Mouse (Mus musculus) left cerebral cortex, adult 11 months (tissue): Measurements from ENCODE around the gene Antxr1.
"Not testable (repeated sequence)": the region's sequence is repeated elsewhere in the genome, so short reads cannot be mapped to it uniquely, and the experiment has no call there.

Experiments used
- DNase-seq: peaks from one replicate; pipeline ENCODE4 v3.0.0; 2022; ENCODE audit warnings: low spot score

Antxr1 gene

DNA sequence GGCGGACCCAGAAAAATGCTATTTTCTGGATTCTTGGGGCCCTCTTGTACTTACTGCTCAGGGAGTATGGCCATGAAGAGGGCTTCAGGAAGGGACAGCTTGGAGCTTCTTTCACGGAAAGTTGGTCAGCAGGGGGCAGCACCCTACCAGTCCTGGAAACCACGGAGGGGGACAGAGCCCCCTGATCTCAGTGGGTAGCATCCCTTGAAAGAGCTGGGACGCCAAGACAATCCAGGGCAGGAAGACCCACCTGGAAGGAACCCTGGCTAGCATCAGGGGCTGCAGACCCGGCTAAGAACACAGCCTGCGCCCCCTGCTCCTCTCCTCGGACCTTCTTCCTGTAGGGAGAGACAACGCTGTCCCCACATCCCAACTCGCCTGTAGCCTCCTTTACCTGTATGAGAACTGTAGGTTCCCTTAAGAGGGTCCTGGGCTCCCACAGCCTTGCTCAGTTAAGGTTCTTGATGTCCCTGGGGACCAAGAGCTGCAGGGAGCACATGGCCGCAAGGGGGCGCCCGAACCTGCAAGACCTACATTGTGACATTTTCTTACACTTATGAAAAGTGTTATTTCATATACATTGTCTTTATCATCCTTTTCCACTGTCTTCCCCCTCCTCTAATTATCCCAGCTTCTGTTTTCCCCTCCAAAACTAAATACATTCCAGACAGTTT is 234.2 kb downstream of the Antxr1 start:
- peak; percentile 86 for DNase-seq

DNA sequence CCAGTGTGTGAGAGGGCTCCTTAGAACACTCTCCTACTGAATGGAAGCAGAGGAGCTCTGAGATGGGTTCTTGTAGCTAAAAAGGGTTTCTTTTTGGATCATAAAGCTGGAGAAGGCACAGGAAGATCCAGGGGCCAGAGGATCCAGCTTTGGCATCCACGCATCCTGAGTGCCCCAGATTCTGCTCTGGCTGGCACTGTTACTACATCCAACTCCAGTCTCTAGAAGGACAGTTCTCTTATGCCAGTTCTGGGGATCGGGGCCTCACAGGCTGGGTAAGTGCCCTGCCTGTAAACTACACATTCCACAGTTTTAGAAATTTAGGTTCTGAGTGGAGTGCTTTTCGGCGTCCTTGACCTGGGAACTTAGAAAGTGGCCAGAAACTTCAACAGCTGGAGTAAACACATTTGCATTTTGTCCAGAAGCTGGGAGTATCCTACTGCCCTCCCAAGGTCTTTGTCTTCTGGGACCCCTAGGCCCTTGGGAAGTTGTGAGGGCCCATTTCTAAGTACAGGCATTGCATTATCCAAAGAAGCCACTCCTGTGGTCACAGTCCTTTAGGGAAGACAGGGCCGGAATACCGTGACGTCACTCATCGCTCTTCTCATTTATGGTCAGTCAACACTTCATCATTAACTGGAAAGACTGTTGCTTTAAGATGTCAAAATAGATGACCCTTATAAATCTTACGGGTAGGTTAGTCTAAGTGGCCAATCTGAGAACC is 235.2 kb downstream of the Antxr1 start:
- no peak for DNase-seq

DNA sequence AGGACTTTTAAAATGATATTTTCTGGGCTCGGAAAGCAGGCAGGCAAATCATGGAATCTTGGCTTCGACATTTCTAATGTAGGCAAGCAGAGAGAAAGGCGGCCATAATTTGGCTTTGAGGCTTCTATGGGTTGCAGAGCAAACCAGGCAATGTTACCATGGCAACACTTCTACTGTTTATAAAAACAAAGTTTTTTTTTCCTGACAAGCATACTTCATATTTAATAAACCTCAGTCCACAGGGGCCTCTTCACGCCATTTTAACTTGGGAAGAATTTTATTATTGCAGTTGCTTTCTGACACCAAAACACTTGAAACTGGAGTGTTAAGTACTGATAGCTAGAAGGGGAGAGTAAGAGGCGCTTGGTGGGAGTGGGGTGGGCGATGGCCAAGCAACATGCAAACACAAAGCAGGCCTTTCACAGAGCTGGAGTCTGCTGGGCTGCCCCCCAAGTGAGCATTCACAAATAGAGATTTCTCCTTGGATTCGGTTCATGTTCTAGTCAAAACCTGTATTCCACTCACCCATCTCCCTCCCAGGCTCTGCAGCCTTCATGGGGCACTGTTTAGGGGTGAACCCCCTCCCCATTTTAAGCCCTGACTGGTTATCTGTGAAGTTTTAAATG is 235.8 kb downstream of the Antxr1 start:
- no peak for DNase-seq

DNA sequence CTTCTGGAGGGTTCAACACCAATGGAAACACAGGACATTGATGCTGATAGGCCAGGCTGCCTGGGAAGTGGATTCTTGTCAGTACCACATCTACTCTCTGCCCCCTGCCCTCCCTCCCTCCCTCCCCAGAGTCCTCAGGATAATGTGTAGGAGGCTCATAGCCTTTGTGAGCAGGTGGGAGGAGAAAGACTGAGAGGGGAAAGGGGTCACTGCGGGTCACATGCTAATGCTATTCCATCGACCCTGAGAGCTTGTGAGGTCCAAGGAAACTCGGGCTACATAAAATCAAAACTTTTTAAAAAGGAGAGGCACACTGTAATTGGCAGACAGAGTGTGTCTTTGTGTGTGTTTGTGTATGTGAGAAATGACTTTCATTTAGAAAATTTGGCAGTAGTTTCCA is 236.4 kb downstream of the Antxr1 start:
- no peak for DNase-seq

DNA sequence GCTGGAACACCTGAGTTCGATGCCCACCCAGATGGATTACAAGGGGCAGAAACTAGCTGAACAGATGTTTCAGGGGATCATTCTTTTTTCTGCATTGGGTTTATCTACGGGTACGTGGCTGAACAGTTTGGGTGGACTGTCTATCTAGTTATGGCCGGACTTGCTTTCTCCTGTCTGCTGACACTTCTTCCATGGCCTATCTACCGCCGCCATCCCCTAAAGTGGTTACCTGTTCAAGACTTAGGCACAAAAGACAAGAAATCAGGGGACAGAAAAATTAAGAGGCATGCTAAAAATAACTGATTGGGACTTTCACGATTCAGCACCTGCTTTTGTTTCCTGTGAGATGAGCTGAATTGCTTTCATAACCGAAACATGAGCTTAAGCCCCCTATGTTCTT is 242.0 kb downstream of the Antxr1 start:
- not testable (repeated sequence) for DNase-seq

DNA sequence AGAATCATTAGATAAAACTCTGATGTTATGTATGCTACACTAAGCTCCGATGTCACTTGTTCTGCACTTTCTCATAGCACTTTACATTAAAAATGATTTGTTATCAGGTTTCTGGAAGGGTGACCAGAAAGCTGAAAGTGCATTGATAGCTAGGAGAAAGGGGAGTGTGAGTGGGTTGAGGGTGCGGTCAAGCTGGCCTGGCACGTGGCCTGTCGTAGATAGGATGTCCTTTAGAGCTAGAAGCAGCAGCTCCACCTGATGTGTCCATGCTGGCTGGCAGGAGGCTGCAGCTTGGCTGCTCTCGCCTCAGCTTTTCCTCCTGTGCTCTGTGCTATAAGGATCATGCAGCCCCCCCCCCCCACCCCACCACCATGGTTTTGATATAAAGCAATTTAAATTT is 243.1 kb downstream of the Antxr1 start:
- DNase-seq: no peak

DNA sequence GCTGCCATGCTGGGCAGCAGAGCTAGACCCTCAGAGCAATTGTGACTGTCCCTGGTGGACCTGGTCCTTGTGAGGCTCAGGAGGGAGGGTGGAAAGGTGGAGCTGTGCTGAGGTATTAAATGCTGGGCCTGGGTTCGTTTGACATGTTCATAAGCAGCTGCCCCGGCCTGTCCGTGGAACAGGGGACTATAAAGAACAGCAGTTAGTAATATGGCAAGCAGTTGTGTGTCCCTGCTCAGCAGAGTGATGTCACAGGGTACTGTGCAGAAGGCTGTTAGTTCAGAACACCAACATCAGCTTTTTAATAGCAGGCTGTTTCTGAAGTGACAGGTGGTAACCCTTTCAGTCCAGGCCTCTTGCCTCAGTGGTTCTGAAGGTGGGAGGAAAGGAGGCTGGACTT is 244.7 kb downstream of the Antxr1 start:
- DNase-seq: no peak

DNA sequence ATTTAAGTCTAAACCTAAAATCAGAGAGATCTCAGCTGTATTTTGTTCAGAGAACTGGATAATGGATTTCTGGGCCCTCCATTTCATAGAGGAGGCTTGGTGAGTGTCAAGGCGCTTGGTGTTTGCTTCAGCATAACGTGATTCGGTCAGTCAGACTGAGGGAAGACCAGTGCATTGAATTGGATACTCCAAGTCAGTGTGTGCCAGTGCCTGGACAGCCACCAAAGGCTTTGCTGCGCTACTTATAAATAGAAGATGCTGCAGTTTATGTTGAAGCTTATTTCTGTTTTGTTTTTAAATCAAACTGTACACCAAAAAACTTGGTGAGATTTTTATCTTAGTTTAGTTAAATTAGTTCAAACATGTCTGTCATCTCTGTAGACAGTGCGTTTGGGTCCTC is 247.3 kb downstream of the Antxr1 start:
- no peak for DNase-seq

DNA sequence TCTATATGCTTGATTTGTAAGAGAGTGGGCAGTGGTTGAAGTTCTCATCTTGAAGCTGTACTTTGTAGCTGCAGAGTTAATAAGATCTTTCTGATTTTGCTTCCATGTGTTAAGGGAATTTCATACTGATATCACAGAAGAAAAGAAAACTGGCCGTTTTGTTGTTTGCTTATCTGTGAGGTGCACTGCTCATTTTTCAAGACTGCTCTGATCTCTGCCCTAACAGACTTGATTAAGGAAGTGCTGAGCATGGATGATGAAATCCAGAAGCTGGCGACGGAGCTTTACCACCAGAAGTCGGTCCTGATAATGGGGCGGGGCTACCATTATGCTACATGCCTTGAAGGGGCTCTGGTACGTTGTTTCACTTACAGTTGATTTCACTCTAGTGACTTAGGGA is 250.6 kb downstream of the Antxr1 start:
- no peak for DNase-seq
